Mouse (Mus musculus) regulatory T cell (primary cell): Measurements from ENCODE around the gene Tmprss15.

Experiments
- in situ Hi-C: fragments of 300-600 bp; cut with MboI, MseI; formaldehyde crosslinking; loops from one replicate; pipeline ENCODE4 v1.15.1; 2025; ENCODE audit warnings: high pct_unique_total_duplicates

The Tmprss15 gene

GRCm38 (mm10) chr16:78922644-78923043, 168.3 kb downstream of the Tmprss15 start:
- in situ Hi-C loops, result no loop called here
